Mouse (Mus musculus) right cerebral cortex, postnatal 4 days (tissue): ENCODE measurements around the gene Ruvbl2.

Experiments used
- DNase-seq: peaks from one replicate; pipeline ENCODE4 v3.0.0-alpha.2; 2022

Gene Ruvbl2

GRCm38 (mm10) chr7:45421194-45421593 lies 16.7 kb downstream of the Ruvbl2 start:
- DNase-seq: no peak

GRCm38 (mm10) chr7:45420615-45420919 lies 17.3 kb downstream of the Ruvbl2 start, which contains the start of gene Lhb:
TSS of gene Lhb (plus strand) at chr7:45420820.
- no peak for DNase-seq

- DNase-seq: no peak
Measured at GRCm38 (mm10) chr7:45419859-45420614, 17.9 kb downstream of the Ruvbl2 start.

GRCm38 (mm10) chr7:45417962-45418492 lies 19.9 kb downstream of the Ruvbl2 start:
- no peak for DNase-seq

GRCm38 (mm10) chr7:45415636-45416035 lies 22.3 kb downstream of the Ruvbl2 start:
- no peak for DNase-seq

- no peak for DNase-seq
Measured at GRCm38 (mm10) chr7:45414740-45415224, 23.1 kb downstream of the Ruvbl2 start.

GRCm38 (mm10) chr7:45413864-45414739 lies 23.8 kb downstream of the Ruvbl2 start:
- no peak for DNase-seq

- no peak for DNase-seq
Measured at GRCm38 (mm10) chr7:45413113-45413863, 24.6 kb downstream of the Ruvbl2 start, which contains the start of gene Ntf5. TSS of gene Ntf5 (plus strand) at chr7:45413695.

GRCm38 (mm10) chr7:45412421-45412820 lies 25.5 kb downstream of the Ruvbl2 start:
- DNase-seq: no peak

GRCm38 (mm10) chr7:45409497-45410163 lies 28.3 kb downstream of the Ruvbl2 start:
- DNase-seq: no peak

GRCm38 (mm10) chr7:45408949-45409348 lies 28.9 kb downstream of the Ruvbl2 start:
- no peak for DNase-seq

GRCm38 (mm10) chr7:45408351-45408750 lies 29.5 kb downstream of the Ruvbl2 start:
- no peak for DNase-seq

GRCm38 (mm10) chr7:45407836-45408235 lies 30.1 kb downstream of the Ruvbl2 start:
- DNase-seq: no peak

- DNase-seq: no peak
Measured at GRCm38 (mm10) chr7:45406157-45407156, 31.4 kb downstream of the Ruvbl2 start.

GRCm38 (mm10) chr7:45405091-45406075 lies 32.5 kb downstream of the Ruvbl2 start, which contains the start of gene Kcna7:
TSS of gene Kcna7 (plus strand) at chr7:45405653.
- DNase-seq: peak; percentile 67

- DNase-seq: peak; percentile 68
Measured at GRCm38 (mm10) chr7:45403532-45404261, 34.2 kb downstream of the Ruvbl2 start.

GRCm38 (mm10) chr7:45401521-45402085 lies 36.3 kb downstream of the Ruvbl2 start:
- DNase-seq: no peak

GRCm38 (mm10) chr7:45396787-45397186 lies 41.1 kb downstream of the Ruvbl2 start:
- no peak for DNase-seq
